Mouse (Mus musculus): ENCODE data around the gene Plekho2.

Plekho2 gene

GRCm38 (mm10) chr9:65579781-65580371 lies at the start of gene Plekho2:
Plekho2 (minus strand) TSS chr9:65580040.
- DNase-seq (ENCODE audit: low read depth, low spot score): peak; percentile 89

GRCm38 (mm10) chr9:65629025-65629766 lies 49.4 kb upstream of the Plekho2 start, which contains the start of gene Rbpms2:
Rbpms2 (plus strand) TSS chr9:65629648.
- no peak for DNase-seq (ENCODE audit: low read depth, low spot score)

- DNase-seq (ENCODE audit: low read depth, low spot score): no peak
Measured at GRCm38 (mm10) chr9:65624266-65624665, 44.4 kb upstream of the Plekho2 start.

- no peak for DNase-seq (ENCODE audit: low read depth, low spot score)
Measured at GRCm38 (mm10) chr9:65622826-65623225, 43.0 kb upstream of the Plekho2 start.

- no peak for DNase-seq (ENCODE audit: low read depth, low spot score)
Measured at GRCm38 (mm10) chr9:65621666-65622065, 41.8 kb upstream of the Plekho2 start.

GRCm38 (mm10) chr9:65621196-65621595 lies 41.4 kb upstream of the Plekho2 start:
- no peak for DNase-seq (ENCODE audit: low read depth, low spot score)

- no peak for DNase-seq (ENCODE audit: low read depth, low spot score)
Measured at GRCm38 (mm10) chr9:65619311-65619710, 39.5 kb upstream of the Plekho2 start.

- DNase-seq (ENCODE audit: low read depth, low spot score): no peak
Measured at GRCm38 (mm10) chr9:65613098-65613497, 33.3 kb upstream of the Plekho2 start.

- no peak for DNase-seq (ENCODE audit: low read depth, low spot score)
Measured at GRCm38 (mm10) chr9:65611969-65612486, 32.2 kb upstream of the Plekho2 start.

GRCm38 (mm10) chr9:65607120-65607519 lies 27.3 kb upstream of the Plekho2 start:
- DNase-seq (ENCODE audit: low read depth, low spot score): no peak

GRCm38 (mm10) chr9:65606321-65607109 lies 26.7 kb upstream of the Plekho2 start:
- DNase-seq (ENCODE audit: low read depth, low spot score): no peak

GRCm38 (mm10) chr9:65605471-65606136 lies 25.8 kb upstream of the Plekho2 start:
- peak; percentile 87 for DNase-seq (ENCODE audit: low read depth, low spot score)

GRCm38 (mm10) chr9:65603401-65604102 lies 23.7 kb upstream of the Plekho2 start:
- no peak for DNase-seq (ENCODE audit: low read depth, low spot score)

- no peak for DNase-seq (ENCODE audit: low read depth, low spot score)
Measured at GRCm38 (mm10) chr9:65600951-65601350, 21.1 kb upstream of the Plekho2 start.

- DNase-seq (ENCODE audit: low read depth, low spot score): peak; percentile 61
Measured at GRCm38 (mm10) chr9:65598765-65599249, 19.0 kb upstream of the Plekho2 start.

GRCm38 (mm10) chr9:65593596-65593995 lies 13.8 kb upstream of the Plekho2 start:
- no peak for DNase-seq (ENCODE audit: low read depth, low spot score)

GRCm38 (mm10) chr9:65592721-65593120 lies 12.9 kb upstream of the Plekho2 start:
- DNase-seq (ENCODE audit: low read depth, low spot score): no peak

- no peak for DNase-seq (ENCODE audit: low read depth, low spot score)
Measured at GRCm38 (mm10) chr9:65589091-65589490, 9.3 kb upstream of the Plekho2 start.

GRCm38 (mm10) chr9:65587573-65588358 lies 7.9 kb upstream of the Plekho2 start:
- no peak for DNase-seq (ENCODE audit: low read depth, low spot score)

GRCm38 (mm10) chr9:65587270-65587572 lies 7.4 kb upstream of the Plekho2 start:
- no peak for DNase-seq (ENCODE audit: low read depth, low spot score)
